Mouse (Mus musculus) testis, adult 2 months (tissue): Measurements from ENCODE around the gene Casd1. TPM values are rescaled to one million over a fixed set of nuclear protein-coding genes. Genes with fewer than 3 reads are reported as not detected.
A peak's percentile ranks its signal among the peaks of the same experiment; 100 is the strongest.
"Not testable (repeated sequence)": the region's sequence is repeated elsewhere in the genome, so short reads cannot be mapped to it uniquely, and the experiment has no call there.

Experiments used
- H3K27ac ChIP-seq: fragments of 200-500 bp; 2 replicates; pipeline ENCODE4 v1.5.1; 2012; ENCODE audit warnings: low read depth, low read length; ENCODE audit not compliant: control insufficient read depth, insufficient read depth
- H3K27me3 ChIP-seq: fragments of 200-500 bp; 2 replicates; pipeline ENCODE4 v1.6.1; 2012; ENCODE audit warnings: mild to moderate bottlenecking, low read length, moderate library complexity; ENCODE audit not compliant: control insufficient read depth, insufficient read depth
- H3K36me3 ChIP-seq: fragments of 200-500 bp; 2 replicates; pipeline ENCODE4 v1.6.1; 2012; ENCODE audit warnings: mild to moderate bottlenecking, low read length; ENCODE audit not compliant: control insufficient read depth, insufficient read depth
- H3K4me1 ChIP-seq: fragments of 200-500 bp; 2 replicates; pipeline ENCODE4 v1.6.1; 2012; ENCODE audit warnings: low read length; ENCODE audit not compliant: control insufficient read depth, insufficient read depth
- H3K4me3 ChIP-seq: fragments of 200-500 bp; 2 replicates; pipeline ENCODE4 v1.5.1; 2012; ENCODE audit warnings: low read depth, mild to moderate bottlenecking, low read length, moderate library complexity, mixed read lengths; ENCODE audit not compliant: control insufficient read depth
- CTCF ChIP-seq: fragments of 200-500 bp; IDR thresholded peaks from 2 replicates; pipeline ENCODE4 v1.5.1; 2012; ENCODE audit warnings: low read depth, mild to moderate bottlenecking, inconsistent platforms, low read length, moderate library complexity; ENCODE audit not compliant: control insufficient read depth, insufficient read depth, insufficient replicate concordance
- POLR2A ChIP-seq: fragments of 200-500 bp; IDR thresholded peaks from 2 replicates; pipeline ENCODE4 v1.6.1; 2012; ENCODE audit warnings: low read depth, mild to moderate bottlenecking, inconsistent platforms, low read length, moderate library complexity; ENCODE audit not compliant: control insufficient read depth
- polyA plus RNA-seq: library from polyadenylated mRNA; depleted of rRNA; stranded (reverse); fragments of >200 nt; gene quantifications from 2 replicates; pipeline ENCODE4 v1.2.3, GENCODE M21; 2012

The Casd1 gene
- polyA plus RNA-seq, 1 experiment = 3.8 TPM

GRCm38 (mm10) chr6:4612431-4612830 lies 11.8 kb downstream of the Casd1 start:
- no peak for TF ChIP-seq CTCF
- no peak for TF ChIP-seq POLR2A
- Histone ChIP-seq H3K27ac (no peak overlapping the region), H3K4me1 (peaks cover 4% of the 10 kb centered on the region), H3K4me3 (no peak overlapping the region), H3K36me3 (no peaks in the 10 kb centered on the region), H3K27me3 (no peaks in the 10 kb centered on the region)

DNA sequence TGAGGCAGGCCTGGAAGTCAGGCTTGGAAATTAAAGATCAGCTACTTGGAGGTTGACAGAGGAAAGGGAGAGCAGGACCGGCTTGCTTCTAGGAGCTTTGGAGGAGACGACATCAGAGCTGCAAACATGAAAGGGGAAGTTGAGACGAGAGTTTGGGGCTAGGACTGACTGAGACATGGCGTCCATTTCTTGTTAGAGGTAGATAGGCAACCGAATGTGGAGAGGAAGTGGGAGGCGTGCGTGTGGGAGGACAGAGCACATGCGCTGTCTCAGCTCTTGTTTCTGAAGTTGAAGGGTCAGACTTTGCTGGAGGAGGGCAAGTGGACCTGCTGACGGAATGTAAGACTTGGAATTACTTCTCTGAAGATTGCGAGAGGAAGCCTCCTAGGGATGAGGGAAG lies 17.3 kb downstream of the Casd1 start:
- no peaks in the 10 kb centered on the region for H3K27me3 ChIP-seq
- no peak overlapping the region for H3K4me3 ChIP-seq
- no peak for TF ChIP-seq CTCF
- no peak for TF ChIP-seq POLR2A
- no peak overlapping the region for H3K27ac ChIP-seq
- no peaks in the 10 kb centered on the region for H3K36me3 ChIP-seq
- H3K4me1 ChIP-seq = peaks cover 3% of the 10 kb centered on the region

GRCm38 (mm10) chr6:4631464-4631863 lies 30.8 kb downstream of the Casd1 start:
- Histone ChIP-seq H3K4me3 (no peak overlapping the region), H3K4me1 (no peaks in the 10 kb centered on the region), H3K27me3 (no peaks in the 10 kb centered on the region), H3K27ac (no peak overlapping the region), H3K36me3 (no peaks in the 10 kb centered on the region)
- TF ChIP-seq CTCF (no peak), POLR2A (no peak)

DNA sequence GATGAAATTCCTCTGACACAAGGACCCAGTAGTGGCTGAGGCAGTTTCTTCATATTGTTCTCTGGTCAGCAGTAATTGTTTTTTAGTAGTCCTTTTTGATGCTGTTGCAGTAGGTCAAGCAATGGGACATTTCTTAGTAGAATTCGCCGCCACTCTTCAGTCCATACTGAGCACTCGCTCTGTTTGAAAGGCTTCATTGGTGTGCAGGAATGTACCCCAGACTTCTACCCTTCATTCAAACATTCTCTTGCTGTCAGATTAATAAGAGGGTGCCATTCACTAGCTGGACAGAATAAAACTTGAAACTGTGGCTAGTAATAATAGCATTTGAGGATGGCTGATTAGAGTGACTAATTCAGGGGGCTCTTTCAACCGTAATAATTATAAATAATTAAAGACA lies 32.5 kb downstream of the Casd1 start:
- Histone ChIP-seq H3K27ac (no peak overlapping the region), H3K27me3 (no peaks in the 10 kb centered on the region), H3K4me1 (no peaks in the 10 kb centered on the region), H3K36me3 (no peaks in the 10 kb centered on the region), H3K4me3 (no peak overlapping the region)
- TF ChIP-seq CTCF (no peak), POLR2A (no peak)

GRCm38 (mm10) chr6:4634804-4635203 lies 34.2 kb downstream of the Casd1 start:
- no peak overlapping the region for H3K4me3 ChIP-seq
- H3K27ac ChIP-seq = no peak overlapping the region
- no peak for TF ChIP-seq CTCF
- no peak for TF ChIP-seq POLR2A
- H3K36me3 ChIP-seq = no peaks in the 10 kb centered on the region
- no peaks in the 10 kb centered on the region for H3K4me1 ChIP-seq
- no peaks in the 10 kb centered on the region for H3K27me3 ChIP-seq

DNA sequence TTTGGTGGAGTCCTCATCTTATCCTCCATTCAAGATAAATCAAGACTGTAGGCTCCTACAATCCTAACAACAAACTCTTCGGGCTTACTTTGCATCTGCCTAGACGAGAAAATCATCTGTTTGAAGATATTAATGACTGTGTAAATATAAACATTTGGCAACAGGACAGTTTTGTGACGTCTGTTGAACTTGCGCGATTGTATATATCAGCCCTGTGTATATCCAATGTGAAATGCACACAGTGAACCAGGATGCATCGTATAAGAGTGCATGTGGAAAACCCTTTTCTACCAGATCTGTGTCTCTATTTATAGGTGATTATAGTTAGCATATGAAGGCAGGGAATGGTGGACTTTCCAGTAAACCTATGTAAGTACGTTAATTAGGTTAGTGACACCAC lies 41.4 kb downstream of the Casd1 start:
- H3K36me3 ChIP-seq = no peaks in the 10 kb centered on the region
- H3K4me1 ChIP-seq = no peaks in the 10 kb centered on the region
- H3K4me3 ChIP-seq = no peak overlapping the region
- no peak overlapping the region for H3K27ac ChIP-seq
- TF ChIP-seq POLR2A = no peak
- TF ChIP-seq CTCF = no peak
- no peaks in the 10 kb centered on the region for H3K27me3 ChIP-seq

DNA sequence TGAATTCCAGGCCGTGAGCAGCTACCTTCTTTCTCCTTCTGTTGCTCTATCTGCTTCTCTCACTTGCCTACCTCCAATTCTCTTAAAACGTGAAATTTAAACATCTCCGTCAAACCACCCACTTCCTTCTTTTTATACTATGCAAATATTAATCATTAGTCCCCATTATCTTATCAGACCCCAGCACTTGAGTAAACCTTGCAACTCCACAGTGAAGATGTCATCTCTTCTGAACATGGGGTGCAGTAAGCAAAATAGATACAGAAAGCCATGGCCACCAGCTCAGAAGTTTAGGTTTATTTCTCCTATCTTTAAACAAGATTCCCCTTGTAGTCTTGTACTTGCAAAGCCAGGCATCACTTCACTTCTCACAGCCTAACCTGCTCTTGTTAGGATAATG lies 46.7 kb downstream of the Casd1 start:
- Histone ChIP-seq H3K4me3 (no peak overlapping the region), H3K36me3 (no peaks in the 10 kb centered on the region), H3K4me1 (no peaks in the 10 kb centered on the region), H3K27me3 (no peaks in the 10 kb centered on the region), H3K27ac (no peak overlapping the region)
- TF ChIP-seq CTCF (no peak), POLR2A (no peak)

GRCm38 (mm10) chr6:4652596-4653134 lies 52.0 kb downstream of the Casd1 start:
- TF ChIP-seq CTCF (no peak), POLR2A (no peak)
- Histone ChIP-seq H3K4me1 (peaks cover 5% of the 10 kb centered on the region), H3K4me3 (no peak overlapping the region)

DNA sequence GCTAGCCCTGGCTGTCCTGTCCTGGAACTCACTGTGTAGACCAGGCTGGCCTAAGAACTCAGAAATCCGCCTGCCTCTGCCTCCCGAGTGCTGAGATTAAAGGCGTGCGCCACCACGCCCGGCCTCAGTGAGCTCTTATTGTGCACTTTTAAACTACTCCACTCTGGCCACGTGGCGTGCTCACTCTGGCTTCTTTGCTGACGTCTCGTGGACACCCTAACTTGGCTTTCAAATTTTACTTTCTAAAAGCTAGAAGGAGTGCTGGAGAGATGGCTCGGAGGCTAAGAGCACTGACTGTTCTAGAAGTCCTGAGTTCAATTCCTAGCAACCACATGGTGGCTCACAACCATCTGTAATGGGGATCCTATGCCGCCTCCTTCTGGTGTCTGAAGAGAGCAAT lies 53.1 kb downstream of the Casd1 start:
- H3K27me3 ChIP-seq, H3K27ac ChIP-seq, H3K4me1 ChIP-seq, H3K36me3 ChIP-seq: not testable (repeated sequence)
- H3K4me3 ChIP-seq = peak overlapping the region; percentile 51

More at GRCm38 (mm10) chr6:4652596-4653134, 52.0 kb downstream of the Casd1 start:
- Histone ChIP-seq H3K36me3 (no peaks in the 10 kb centered on the region), H3K27ac (no peak overlapping the region), H3K27me3 (no peaks in the 10 kb centered on the region)
